Mouse (Mus musculus) mature B cell (primary cell): ENCODE results near the gene Nabp1.

Source experiments
- in situ Hi-C: fragments of 300-500 bp; cut with MboI; formaldehyde crosslinking; loops from 2 replicates; pipeline ENCODE4 v1.14.3; 2019

The Nabp1 gene

GRCm38 (mm10) chr1:51478262-51479026, at the start of gene Nabp1:
Nabp1 (minus strand) TSS chr1:51478425.
- in situ Hi-C loops, result no loop called here

GRCm38 (mm10) chr1:51525563-51526265, 47.5 kb upstream of the Nabp1 start:
- in situ Hi-C loops, result no loop called here

GRCm38 (mm10) chr1:51521651-51522050, 43.4 kb upstream of the Nabp1 start:
- in situ Hi-C loops, result no loop called here

GRCm38 (mm10) chr1:51520246-51520780, 42.1 kb upstream of the Nabp1 start:
- in situ Hi-C loops, result no loop called here

GRCm38 (mm10) chr1:51519112-51519511, 40.9 kb upstream of the Nabp1 start:
- in situ Hi-C loops, result no loop called here

GRCm38 (mm10) chr1:51515625-51516024, 37.4 kb upstream of the Nabp1 start:
- in situ Hi-C loops, result no loop called here

- in situ Hi-C loops, result no loop called here
Observed at GRCm38 (mm10) chr1:51515041-51515440, 36.8 kb upstream of the Nabp1 start.

GRCm38 (mm10) chr1:51514379-51514778, 36.2 kb upstream of the Nabp1 start:
- in situ Hi-C loops, result no loop called here

- in situ Hi-C loops, result no loop called here
Observed at GRCm38 (mm10) chr1:51513059-51513713, 35.0 kb upstream of the Nabp1 start.

- in situ Hi-C loops, result no loop called here
Observed at GRCm38 (mm10) chr1:51512326-51512725, 34.1 kb upstream of the Nabp1 start.

- in situ Hi-C loops, result no loop called here
Observed at GRCm38 (mm10) chr1:51509776-51510175, 31.6 kb upstream of the Nabp1 start.

GRCm38 (mm10) chr1:51509083-51509482, 30.9 kb upstream of the Nabp1 start:
- in situ Hi-C loops, result no loop called here

- in situ Hi-C loops, result no loop called here
Observed at GRCm38 (mm10) chr1:51508543-51508942, 30.3 kb upstream of the Nabp1 start.

GRCm38 (mm10) chr1:51507436-51507835, 29.2 kb upstream of the Nabp1 start:
- in situ Hi-C loops, result no loop called here

- in situ Hi-C loops, result no loop called here
Observed at GRCm38 (mm10) chr1:51506236-51506635, 28.0 kb upstream of the Nabp1 start.

- in situ Hi-C loops, result no loop called here
Observed at GRCm38 (mm10) chr1:51505632-51506031, 27.4 kb upstream of the Nabp1 start.

GRCm38 (mm10) chr1:51503055-51503454, 24.8 kb upstream of the Nabp1 start:
- in situ Hi-C loops, result no loop called here

GRCm38 (mm10) chr1:51502353-51502752, 24.1 kb upstream of the Nabp1 start:
- in situ Hi-C loops, result no loop called here

- in situ Hi-C loops, result no loop called here
Observed at GRCm38 (mm10) chr1:51501251-51501650, 23.0 kb upstream of the Nabp1 start.

- in situ Hi-C loops, result no loop called here
Observed at GRCm38 (mm10) chr1:51498601-51499098, 20.4 kb upstream of the Nabp1 start.

GRCm38 (mm10) chr1:51496163-51496562, 17.9 kb upstream of the Nabp1 start:
- in situ Hi-C loops, result no loop called here

GRCm38 (mm10) chr1:51493592-51494307, 15.5 kb upstream of the Nabp1 start:
- in situ Hi-C loops, result no loop called here
